Mouse (Mus musculus): ENCODE results near the gene Cyp4f13. TPM values are rescaled to one million over a fixed set of nuclear protein-coding genes. Genes with fewer than 3 reads are reported as not detected.
A peak's percentile ranks its signal among the peaks of the same experiment; 100 is the strongest.

Gene Cyp4f13
- 32.8 and 37.6 TPM in 2 replicates for polyA plus RNA-seq (2012; rRNA removed)

GRCm38 (mm10) chr17:32947215-32947914 lies at the start of gene Cyp4f13:
Gene Cyp4f13 (minus strand): TSS chr17:32947402.
- TF ChIP-seq CTCF (IDR thresholded peaks at IDR 0.05; ENCODE audit: extremely low read depth, insufficient read depth, low read length) (no peak), POLR2A (IDR thresholded peaks at IDR 0.05; ENCODE audit: extremely low read depth, insufficient read depth, low read length) (peak; percentile 67)
- Histone ChIP-seq H3K4me3 (ENCODE audit: insufficient read depth, low read length) (peak within 1 kb of the TSS; percentile 59), H3K27ac (ENCODE audit: insufficient read depth, low read length) (peak within 1 kb of the TSS; percentile 82)

GRCm38 (mm10) chr17:32992699-32993474 lies 45.7 kb upstream of the Cyp4f13 start, which contains the start of gene Zfp952:
Gene Zfp952 (plus strand): TSS chr17:32993129.
- Histone ChIP-seq H3K4me3 (ENCODE audit: insufficient read depth, low read length) (peak within 1 kb of the TSS; percentile 63), H3K4me1 (ENCODE audit: control insufficient read depth, insufficient read depth, low read length) (peaks cover 2% of the 10 kb centered on the region; the same call in 1 of the 2 replicates), H3K27ac (ENCODE audit: insufficient read depth, low read length) (no peak within 1 kb of the TSS)
- TF ChIP-seq POLR2A (IDR thresholded peaks at IDR 0.05; ENCODE audit: extremely low read depth, insufficient read depth, low read length) (peak; percentile 77), CTCF (IDR thresholded peaks at IDR 0.05; ENCODE audit: extremely low read depth, insufficient read depth, low read length) (no peak)

More at GRCm38 (mm10) chr17:32947215-32947914, at the start of gene Cyp4f13:
- no peaks in the 10 kb centered on the region; the same call in 1 of the 2 replicates for H3K4me1 ChIP-seq (ENCODE audit: control insufficient read depth, insufficient read depth, low read length)

- peaks cover 2% of the 10 kb centered on the region; the same call in 1 of the 2 replicates for H3K4me1 ChIP-seq (ENCODE audit: control insufficient read depth, insufficient read depth, low read length)
- H3K27ac ChIP-seq (ENCODE audit: insufficient read depth, low read length): no peak overlapping the region
- TF ChIP-seq CTCF (IDR thresholded peaks at IDR 0.05; ENCODE audit: extremely low read depth, insufficient read depth, low read length) (no peak), POLR2A (IDR thresholded peaks at IDR 0.05; ENCODE audit: extremely low read depth, insufficient read depth, low read length) (no peak)
- H3K4me3 ChIP-seq (ENCODE audit: insufficient read depth, low read length): peak overlapping the region; percentile 63; the same call in 1 of the 2 replicates
Observed at GRCm38 (mm10) chr17:32991965-32992698, 44.9 kb upstream of the Cyp4f13 start.

GRCm38 (mm10) chr17:32986301-32986700 lies 39.1 kb upstream of the Cyp4f13 start:
- Histone ChIP-seq H3K27ac (ENCODE audit: insufficient read depth, low read length) (no peak overlapping the region), H3K4me1 (ENCODE audit: control insufficient read depth, insufficient read depth, low read length) (no peaks in the 10 kb centered on the region), H3K4me3 (ENCODE audit: insufficient read depth, low read length) (no peak overlapping the region)
- TF ChIP-seq POLR2A (IDR thresholded peaks at IDR 0.05; ENCODE audit: extremely low read depth, insufficient read depth, low read length) (no peak), CTCF (IDR thresholded peaks at IDR 0.05; ENCODE audit: extremely low read depth, insufficient read depth, low read length) (no peak)

GRCm38 (mm10) chr17:32981361-32981760 lies 34.2 kb upstream of the Cyp4f13 start:
- H3K4me1 ChIP-seq (ENCODE audit: control insufficient read depth, insufficient read depth, low read length): no peaks in the 10 kb centered on the region
- no peak overlapping the region for H3K27ac ChIP-seq (ENCODE audit: insufficient read depth, low read length)
- H3K4me3 ChIP-seq (ENCODE audit: insufficient read depth, low read length): no peak overlapping the region
- TF ChIP-seq CTCF (IDR thresholded peaks at IDR 0.05; ENCODE audit: extremely low read depth, insufficient read depth, low read length) (no peak), POLR2A (IDR thresholded peaks at IDR 0.05; ENCODE audit: extremely low read depth, insufficient read depth, low read length) (no peak)

- Histone ChIP-seq H3K4me3 (ENCODE audit: insufficient read depth, low read length) (peak within 1 kb of the TSS; percentile 99), H3K4me1 (ENCODE audit: control insufficient read depth, insufficient read depth, low read length) (no peaks in the 10 kb centered on the region), H3K27ac (ENCODE audit: insufficient read depth, low read length) (no peak within 1 kb of the TSS)
- TF ChIP-seq POLR2A (IDR thresholded peaks at IDR 0.05; ENCODE audit: extremely low read depth, insufficient read depth, low read length): peak; percentile 28
- no peak for TF ChIP-seq CTCF (IDR thresholded peaks at IDR 0.05; ENCODE audit: extremely low read depth, insufficient read depth, low read length)
Observed at GRCm38 (mm10) chr17:32965623-32966290, 18.6 kb upstream of the Cyp4f13 start, which contains the start of gene Zfp472. Gene Zfp472 (plus strand): TSS chr17:32965814.

- no peaks in the 10 kb centered on the region for H3K4me1 ChIP-seq (ENCODE audit: control insufficient read depth, insufficient read depth, low read length)
- no peak overlapping the region for H3K27ac ChIP-seq (ENCODE audit: insufficient read depth, low read length)
- peak overlapping the region; percentile 99 for H3K4me3 ChIP-seq (ENCODE audit: insufficient read depth, low read length)
- no peak for TF ChIP-seq POLR2A (IDR thresholded peaks at IDR 0.05; ENCODE audit: extremely low read depth, insufficient read depth, low read length)
- no peak for TF ChIP-seq CTCF (IDR thresholded peaks at IDR 0.05; ENCODE audit: extremely low read depth, insufficient read depth, low read length)
Observed at GRCm38 (mm10) chr17:32965253-32965622, 18.0 kb upstream of the Cyp4f13 start.

- H3K4me3 ChIP-seq (ENCODE audit: insufficient read depth, low read length): no peak overlapping the region
- TF ChIP-seq POLR2A (IDR thresholded peaks at IDR 0.05; ENCODE audit: extremely low read depth, insufficient read depth, low read length) (no peak), CTCF (IDR thresholded peaks at IDR 0.05; ENCODE audit: extremely low read depth, insufficient read depth, low read length) (peak; percentile 71)
- no peak overlapping the region for H3K27ac ChIP-seq (ENCODE audit: insufficient read depth, low read length)
Observed at GRCm38 (mm10) chr17:32951441-32951840, 4.2 kb upstream of the Cyp4f13 start.

More at GRCm38 (mm10) chr17:32951441-32951840, 4.2 kb upstream of the Cyp4f13 start:
- no peaks in the 10 kb centered on the region; the same call in 1 of the 2 replicates for H3K4me1 ChIP-seq (ENCODE audit: control insufficient read depth, insufficient read depth, low read length)

All from cortical plate, adult 2 months (tissue).